Mouse (Mus musculus) liver, adult 2 months (tissue): Measurements from ENCODE around the gene Ankrd34a. TPM values are rescaled to one million over a fixed set of nuclear protein-coding genes. Genes with fewer than 3 reads are reported as not detected.

ENCODE experiments used
- DNase-seq: peaks from one replicate; pipeline ENCODE4 v3.0.0-alpha.2; 2011; ENCODE audit warnings: low read depth, low spot score; ENCODE audit errors: extremely low read depth
- H3K27ac ChIP-seq: fragments of 200-500 bp; replicated peaks from 2 replicates; pipeline ENCODE4 v1.5.1; 2012; ENCODE audit warnings: low read depth, mild to moderate bottlenecking, control low read depth, inconsistent platforms, low read length; ENCODE audit not compliant: insufficient read depth
- H3K27me3 ChIP-seq: fragments of 200-500 bp; 2 replicates; pipeline ENCODE4 v1.6.1; 2012; ENCODE audit warnings: mild to moderate bottlenecking, moderate library complexity, low read length, inconsistent platforms; ENCODE audit not compliant: control insufficient read depth, insufficient read depth
- H3K36me3 ChIP-seq: fragments of 200-500 bp; 2 replicates; pipeline ENCODE4 v1.6.1; 2012; ENCODE audit warnings: low read length, inconsistent platforms; ENCODE audit not compliant: control insufficient read depth, insufficient read depth
- H3K4me1 ChIP-seq: fragments of 200-500 bp; 2 replicates; pipeline ENCODE4 v1.6.1; 2011; ENCODE audit warnings: low read length; ENCODE audit not compliant: control insufficient read depth, insufficient read depth
- H3K4me3 ChIP-seq: fragments of 200-500 bp; 2 replicates; pipeline ENCODE4 v1.5.1; 2011; ENCODE audit warnings: low read depth, mild to moderate bottlenecking, control low read depth, low read length, moderate library complexity; ENCODE audit not compliant: insufficient read depth
- H3K79me2 ChIP-seq: fragments of 200-500 bp; 2 replicates; pipeline ENCODE4 v1.6.1; 2012; ENCODE audit warnings: inconsistent platforms, mild to moderate bottlenecking, low read length, moderate library complexity; ENCODE audit not compliant: control insufficient read depth, insufficient read depth
- H3K9ac ChIP-seq: fragments of 200-500 bp; 2 replicates; pipeline ENCODE4 v1.6.1; 2012; ENCODE audit warnings: low read depth, mild to moderate bottlenecking, control low read depth, inconsistent platforms, low read length
- CTCF ChIP-seq: fragments of 200-500 bp; IDR thresholded peaks from 2 replicates; pipeline ENCODE4 v1.5.1; 2011; ENCODE audit warnings: low read depth, low read length, control low read depth
- POLR2A ChIP-seq: fragments of 200-500 bp; IDR thresholded peaks from 2 replicates; pipeline ENCODE4 v1.6.1; 2011; ENCODE audit warnings: low read length, control low read depth; ENCODE audit not compliant: insufficient read depth; ENCODE audit errors: extremely low read depth
- WGBS: fragments of 180-500 bp; shearing (Covaris S2); methylation state at CpG from one replicate; pipeline ENCODE4 v1.1.7; 2018; 5-methylcytosine and 5-hydroxymethylcytosine counted together
- polyA plus RNA-seq: library from polyadenylated mRNA; depleted of rRNA; stranded (reverse); fragments of >200 nt; gene quantifications from 2 replicates; pipeline ENCODE4 v1.2.3, GENCODE M21; 2012
- total RNA-seq: library from RNA; depleted of rRNA; stranded (reverse); fragments of >200 nt; gene quantifications from 2 replicates; pipeline ENCODE4 v1.2.3, GENCODE M21; 2014

Gene Ankrd34a
- total and polyA plus RNA-seq, 2 experiments: 0.07 TPM; not detected in 1

DNA sequence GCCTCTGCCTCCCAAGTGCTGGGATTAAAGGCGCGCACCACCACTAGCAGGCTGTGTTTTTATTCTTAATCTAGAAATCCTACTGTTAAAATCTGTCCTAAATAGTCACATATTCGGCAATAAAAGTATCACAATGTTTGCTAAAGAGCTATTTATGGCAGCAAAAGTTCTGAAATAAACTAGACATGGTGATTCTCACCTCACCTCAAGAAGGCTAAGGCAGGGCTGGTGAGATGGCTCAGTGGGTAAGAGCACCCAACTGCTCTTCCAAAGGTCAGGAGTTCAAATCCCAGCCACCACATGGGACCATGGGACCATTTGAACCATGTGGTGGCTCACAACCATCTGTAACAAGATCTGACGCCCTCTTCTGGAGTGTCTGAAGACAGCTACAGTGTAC lies 5.8 kb upstream of the Ankrd34a start:
- H3K27me3 ChIP-seq: no peaks in the 10 kb centered on the region
- WGBS: 88% methylated on average over 4 of the region's 4 CpGs
- no peak overlapping the region for H3K4me3 ChIP-seq
- H3K4me1 ChIP-seq: 0 out of 2 replicates have a peak, but pooled peaks cover 1% of the 10 kb centered on the region
- no peak overlapping the region for H3K9ac ChIP-seq
- TF ChIP-seq POLR2A: no peak
- no peak for TF ChIP-seq CTCF
- no peaks in the 10 kb centered on the region for H3K36me3 ChIP-seq
- no peak for DNase-seq
- no peak overlapping the region for H3K27ac ChIP-seq
- no peaks in the 10 kb centered on the region; the same call in 1 of the 2 replicates for H3K79me2 ChIP-seq

DNA sequence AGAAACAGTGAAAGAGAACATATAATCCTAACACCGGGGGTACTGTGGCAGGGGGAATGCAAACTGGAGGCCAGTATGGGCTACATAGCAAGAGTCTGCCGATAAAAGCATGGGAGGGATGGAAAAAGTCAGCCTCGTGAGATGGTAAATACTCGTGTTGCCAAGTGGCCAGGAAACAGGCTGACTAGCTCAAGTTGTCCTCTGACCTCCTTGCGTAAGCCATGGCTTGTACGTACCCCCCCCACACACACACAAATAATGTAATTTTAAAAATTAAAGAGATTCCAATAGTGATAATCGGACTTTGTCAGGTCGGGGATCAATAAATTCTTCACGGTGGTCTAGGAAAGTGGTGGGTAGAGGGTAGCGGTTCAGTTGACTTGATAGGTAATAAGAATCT lies 3.1 kb upstream of the Ankrd34a start:
- Histone ChIP-seq H3K36me3 (no peaks in the 10 kb centered on the region), H3K27ac (peak overlapping the region; percentile 89), H3K4me3 (peak overlapping the region; percentile 59), H3K9ac (peak overlapping the region; percentile 57), H3K27me3 (no peaks in the 10 kb centered on the region; the same call in 1 of the 2 replicates), H3K79me2 (no peaks in the 10 kb centered on the region; the same call in 1 of the 2 replicates), H3K4me1 (0 out of 2 replicates have a peak, but pooled peaks cover 1% of the 10 kb centered on the region)
- peak; percentile 95 for DNase-seq
- TF ChIP-seq POLR2A (no peak), CTCF (no peak)
- 1% methylated on average over 10 of the region's 10 CpGs for WGBS

DNA sequence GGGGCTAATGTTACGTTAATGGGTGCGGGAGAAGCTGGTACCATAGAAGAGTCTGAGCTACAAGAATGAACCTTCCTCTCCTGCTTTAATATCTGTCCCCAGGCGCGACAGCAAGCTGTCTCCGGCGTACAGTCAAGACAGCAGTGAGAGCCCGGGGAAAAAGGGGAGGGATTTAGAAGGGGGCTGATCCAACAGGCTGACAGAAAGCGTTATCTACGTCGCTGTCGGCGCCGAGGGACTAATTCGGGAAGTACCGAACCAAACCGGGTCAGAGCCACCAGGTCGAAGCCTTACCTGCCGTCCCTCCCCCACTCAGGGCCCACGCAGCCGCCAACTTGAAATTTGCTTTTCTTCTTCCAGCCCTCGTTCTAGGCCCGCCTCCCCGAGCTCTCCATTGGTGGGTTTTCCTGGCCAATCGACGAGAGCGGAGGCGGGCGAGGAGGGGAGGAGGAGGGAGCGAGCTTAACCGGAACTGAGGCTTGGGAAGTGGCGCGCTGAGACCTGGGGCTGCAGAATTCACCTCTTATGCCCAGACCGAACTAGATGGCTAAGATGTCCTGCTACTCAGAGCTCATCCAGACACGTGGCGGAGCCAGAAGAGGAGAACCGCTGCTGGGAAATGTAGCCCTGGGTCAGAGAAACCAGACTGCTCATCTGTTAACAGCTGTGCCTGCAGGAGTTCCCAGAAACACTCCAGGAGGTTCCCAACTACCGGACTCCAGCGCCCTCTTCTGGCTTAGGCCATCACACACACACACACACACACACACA lies 2.5 kb upstream of the Ankrd34a start, which contains the start of gene Polr3gl:
Polr3gl (minus strand) TSS at position 392 of the 771 bp plus-strand sequence.
- peak; percentile 94 for DNase-seq
- peak within 1 kb of the TSS; percentile 59 for H3K4me3 ChIP-seq

DNA sequence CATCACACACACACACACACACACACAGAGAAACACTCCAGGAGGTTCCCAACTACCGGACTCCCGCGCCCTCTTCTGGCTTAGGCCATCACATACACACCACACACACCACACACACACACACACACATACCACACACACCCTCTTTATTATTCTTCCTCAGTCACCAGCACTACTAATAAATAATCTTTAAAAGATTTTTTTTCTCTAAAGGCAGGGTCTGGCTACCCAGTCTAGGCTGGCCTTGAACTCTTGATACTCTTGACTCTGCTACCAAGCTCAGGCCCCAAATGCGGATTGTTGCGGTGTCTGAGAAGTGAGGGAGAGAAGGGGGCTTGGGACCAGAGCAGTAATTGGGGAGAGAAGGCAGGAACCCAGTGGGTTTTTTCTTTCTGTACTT lies 1.6 kb upstream of the Ankrd34a start:
- DNase-seq: no peak
- H3K27ac ChIP-seq: no peak overlapping the region
- no peak overlapping the region for H3K4me3 ChIP-seq
- H3K79me2 ChIP-seq: no peaks in the 10 kb centered on the region; the same call in 1 of the 2 replicates
- no peaks in the 10 kb centered on the region for H3K36me3 ChIP-seq
- 96% methylated on average over 5 of the region's 5 CpGs for WGBS
- TF ChIP-seq CTCF: no peak
- no peak for TF ChIP-seq POLR2A
- 0 out of 2 replicates have a peak, but pooled peaks cover 1% of the 10 kb centered on the region for H3K4me1 ChIP-seq
- no peak overlapping the region for H3K9ac ChIP-seq
- H3K27me3 ChIP-seq: no peaks in the 10 kb centered on the region; the same call in 1 of the 2 replicates

More for the DNA sequence above, 2.5 kb upstream of the Ankrd34a start, which contains the start of gene Polr3gl:
- Histone ChIP-seq H3K79me2 (no peaks in the 10 kb centered on the region; the same call in 1 of the 2 replicates), H3K36me3 (no peaks in the 10 kb centered on the region), H3K27ac (peak within 1 kb of the TSS; percentile 89), H3K27me3 (no peaks in the 10 kb centered on the region; the same call in 1 of the 2 replicates), H3K4me1 (0 out of 2 replicates have a peak, but pooled peaks cover 1% of the 10 kb centered on the region), H3K9ac (peak within 1 kb of the TSS; percentile 57)
- peak; percentile 58 for TF ChIP-seq POLR2A
- peak; percentile 28; the same call in 1 of the 2 replicates for TF ChIP-seq CTCF
- under 1% methylated on average over 38 of the region's 38 CpGs for WGBS

DNA sequence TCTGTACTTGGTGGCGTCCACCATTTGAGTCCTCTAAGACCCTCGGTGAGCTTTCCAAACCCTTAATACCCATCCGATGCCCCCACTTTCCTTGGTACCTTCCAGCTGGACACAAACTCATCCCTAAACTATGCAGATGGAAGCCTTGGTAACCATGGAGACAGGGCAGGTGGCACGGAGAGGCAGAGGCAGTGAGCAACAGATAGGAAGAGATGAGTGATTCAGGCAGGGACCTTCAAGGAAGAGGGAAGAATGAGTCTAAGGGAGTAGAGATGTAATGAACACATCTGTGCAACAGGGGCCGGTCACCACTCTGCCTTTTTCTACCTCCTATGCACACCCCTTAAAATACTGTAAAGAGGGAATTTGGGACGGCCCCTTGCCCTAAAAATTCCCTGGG lies 775 bp upstream of the Ankrd34a start:
- Histone ChIP-seq H3K79me2 (no peaks in the 10 kb centered on the region; the same call in 1 of the 2 replicates), H3K9ac (no peak overlapping the region), H3K27ac (no peak overlapping the region), H3K27me3 (no peaks in the 10 kb centered on the region; the same call in 1 of the 2 replicates), H3K4me1 (0 out of 2 replicates have a peak, but pooled peaks cover 1% of the 10 kb centered on the region), H3K36me3 (no peaks in the 10 kb centered on the region), H3K4me3 (no peak overlapping the region)
- no peak for DNase-seq
- TF ChIP-seq CTCF: no peak
- 47% methylated on average over 6 of the region's 6 CpGs for WGBS
